Mouse (Mus musculus): ENCODE measurements around the gene Mrps11.

Gene Mrps11

DNA sequence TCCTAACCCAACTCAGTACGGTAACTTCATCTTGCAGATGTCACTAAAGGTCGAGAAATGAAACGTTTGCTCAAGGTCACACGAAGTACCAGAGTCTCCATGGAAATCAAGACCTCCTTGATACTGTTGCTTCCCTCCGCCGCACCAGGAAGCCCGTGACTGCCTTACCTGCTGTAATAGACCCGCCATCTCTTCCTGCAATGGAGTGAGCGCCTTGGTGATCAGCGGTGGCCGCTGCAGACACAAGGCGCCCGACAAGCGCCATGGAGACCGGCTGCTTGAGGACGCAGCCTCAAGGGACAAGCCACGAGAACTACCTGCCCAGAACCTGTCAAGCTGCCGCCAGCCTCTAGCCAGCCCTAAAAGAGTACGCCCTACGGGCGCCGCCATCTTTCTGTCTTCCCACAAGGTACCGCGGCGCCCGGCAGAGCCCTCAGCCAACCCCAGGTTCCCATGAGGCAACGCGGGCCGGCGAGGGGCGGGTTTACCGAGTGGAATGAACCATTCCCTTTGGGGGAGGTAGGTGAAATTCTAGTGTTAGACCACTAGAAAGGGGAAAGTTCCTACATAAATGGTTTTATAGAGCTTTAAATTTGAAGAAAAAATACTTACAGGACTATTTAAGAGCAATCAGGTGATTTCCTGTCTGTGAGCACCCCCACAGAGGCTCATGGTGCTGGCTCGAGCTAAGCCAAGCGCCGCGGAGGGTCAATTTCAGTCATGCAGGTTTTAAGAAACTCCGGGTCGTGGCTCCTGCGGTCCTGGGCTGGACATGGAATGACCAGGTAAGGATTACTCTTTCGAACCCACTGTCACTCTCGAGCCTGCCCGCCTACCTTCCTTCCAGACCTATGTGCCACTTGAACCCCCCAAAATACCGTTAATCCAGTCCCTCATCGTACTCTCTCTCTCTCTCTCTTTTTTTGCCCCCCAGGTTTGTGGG, at the start of gene Mrps11, which contains the start of gene Mrpl46:
Gene Mrps11 (plus strand): TSS at position 481 of the 943 bp plus-strand sequence.
Gene Mrpl46 (minus strand): TSS at position 893 of the 943 bp plus-strand sequence.
- DNase-seq, result peak; percentile 90 to 93

DNA sequence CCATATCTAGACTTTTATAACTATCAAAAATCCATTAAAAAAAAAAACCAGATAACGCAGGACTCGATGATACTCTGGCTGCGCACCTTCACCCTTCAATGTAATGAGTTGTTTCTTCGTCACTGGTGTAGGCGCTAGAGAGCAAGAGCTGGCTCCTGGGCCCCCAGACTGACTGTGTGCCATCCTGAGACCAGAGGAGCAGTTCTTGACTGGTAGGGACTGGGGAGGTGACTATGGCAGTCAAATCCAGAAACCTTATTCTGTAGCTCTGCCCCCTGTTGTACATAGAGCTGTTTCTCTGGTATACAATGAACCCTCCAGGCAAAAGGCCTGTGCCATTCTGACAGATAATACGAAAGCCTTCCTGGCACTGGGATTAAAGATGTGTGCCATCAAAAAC, 45.7 kb upstream of the Mrps11 start:
- no peak for DNase-seq

DNA sequence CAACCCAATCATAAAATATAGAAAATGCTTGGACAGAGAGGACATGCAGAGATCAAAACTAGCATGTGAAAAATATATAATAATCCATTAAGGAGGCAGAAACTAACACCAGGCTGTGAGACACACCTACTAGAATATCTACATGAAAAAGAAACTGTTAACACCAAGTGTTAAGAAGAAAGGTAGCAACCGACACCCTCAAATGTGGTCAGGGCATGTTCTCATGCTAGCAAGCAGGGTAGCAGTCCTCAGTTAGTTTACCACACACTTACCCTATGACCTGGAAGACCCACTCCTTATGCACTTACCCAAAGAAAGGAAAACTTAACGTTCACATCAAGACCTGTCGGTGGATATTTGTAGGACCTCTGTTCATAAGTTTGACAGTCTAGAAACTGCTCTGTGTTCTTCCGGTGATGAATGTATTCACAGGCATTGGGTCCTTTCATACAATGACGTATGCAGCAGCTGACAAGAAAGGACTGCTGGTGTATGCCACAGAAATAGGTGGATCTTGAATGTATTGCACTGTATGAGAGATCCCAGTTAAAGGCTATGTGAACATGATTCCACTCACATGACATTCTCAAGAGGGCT, 45.2 kb upstream of the Mrps11 start, which contains the start of gene Ntrk3:
Gene Ntrk3 (minus strand): TSS at position 399 of the 597 bp plus-strand sequence.
- no peak for DNase-seq

DNA sequence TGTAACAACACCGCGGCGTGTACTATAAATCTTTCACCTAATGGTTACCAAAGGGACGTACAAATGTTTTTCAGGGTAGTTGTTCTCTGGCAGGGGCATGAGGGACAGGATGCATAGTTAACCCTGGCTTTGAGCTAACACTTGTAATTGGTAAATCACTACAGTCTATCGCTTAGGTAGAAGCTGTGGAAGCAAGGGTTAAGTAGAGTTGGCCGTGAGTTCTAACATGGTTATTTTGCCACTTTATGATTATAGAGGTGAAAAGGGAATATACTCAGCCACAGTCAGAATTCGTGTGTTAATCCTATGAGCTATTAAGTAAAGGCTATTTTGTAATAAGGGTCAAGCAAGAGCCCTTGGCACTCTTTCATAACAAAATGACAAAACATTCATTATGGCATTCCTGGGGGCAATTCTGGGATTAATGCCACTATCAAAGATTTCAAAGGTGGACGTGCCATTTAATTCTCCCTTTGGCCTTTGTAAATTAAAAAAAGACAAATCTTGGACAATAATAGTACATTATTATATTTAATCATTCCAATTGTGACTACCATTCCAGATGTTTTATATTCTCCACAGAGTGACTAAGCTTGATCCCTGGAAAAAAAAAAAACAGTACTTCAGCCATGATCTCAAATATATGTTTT, 43.4 kb upstream of the Mrps11 start:
- no peak for DNase-seq

DNA sequence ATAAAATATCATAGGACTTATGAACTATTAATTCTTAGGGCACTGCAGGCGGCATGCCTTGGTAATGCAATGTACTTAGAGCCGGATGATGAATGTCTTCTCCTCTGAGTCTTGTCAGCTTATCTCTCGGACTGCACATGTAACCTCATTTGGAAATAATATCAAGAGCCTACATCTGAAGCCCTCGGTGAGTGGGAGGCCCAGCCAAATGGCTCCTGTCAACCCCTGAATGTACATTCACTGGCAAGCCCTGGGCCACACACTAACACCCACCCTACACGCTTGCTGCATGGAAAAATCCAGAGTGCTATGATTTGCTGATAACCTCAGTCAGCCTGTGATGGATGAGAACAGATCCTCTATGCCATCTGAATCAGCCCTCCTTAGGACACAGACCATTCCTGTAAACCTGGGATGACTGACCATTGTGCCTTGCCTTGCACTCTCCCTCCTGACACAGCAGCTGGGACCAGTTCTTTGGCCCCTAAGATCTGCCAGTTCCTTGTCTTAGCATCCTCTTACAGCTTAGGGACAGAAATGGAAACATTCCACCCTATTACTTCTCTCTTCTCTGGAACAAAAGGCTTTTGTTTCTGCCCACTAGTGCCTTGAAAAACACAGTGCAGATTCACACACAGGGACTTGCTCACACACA, 39.1 kb upstream of the Mrps11 start:
- no peak for DNase-seq

DNA sequence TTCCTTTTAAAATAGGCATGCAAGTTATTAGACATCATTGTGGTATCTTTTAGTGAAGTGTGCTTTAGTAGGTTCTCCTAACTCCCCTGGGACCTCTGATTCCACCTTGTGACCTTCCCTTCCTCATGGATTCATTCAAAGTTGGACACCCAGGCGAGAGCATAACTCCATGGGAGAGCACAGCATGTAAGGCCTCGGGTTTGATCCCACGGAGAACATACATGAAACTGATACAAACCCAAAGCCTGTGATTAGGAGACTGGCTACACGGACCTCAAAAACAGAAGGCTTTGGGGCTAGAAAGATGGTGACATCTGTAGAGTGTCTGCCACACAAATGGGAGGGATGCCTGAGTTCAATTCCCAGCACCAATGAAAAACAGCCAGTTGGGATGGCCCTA, 30.0 kb upstream of the Mrps11 start:
- no peak for DNase-seq

DNA sequence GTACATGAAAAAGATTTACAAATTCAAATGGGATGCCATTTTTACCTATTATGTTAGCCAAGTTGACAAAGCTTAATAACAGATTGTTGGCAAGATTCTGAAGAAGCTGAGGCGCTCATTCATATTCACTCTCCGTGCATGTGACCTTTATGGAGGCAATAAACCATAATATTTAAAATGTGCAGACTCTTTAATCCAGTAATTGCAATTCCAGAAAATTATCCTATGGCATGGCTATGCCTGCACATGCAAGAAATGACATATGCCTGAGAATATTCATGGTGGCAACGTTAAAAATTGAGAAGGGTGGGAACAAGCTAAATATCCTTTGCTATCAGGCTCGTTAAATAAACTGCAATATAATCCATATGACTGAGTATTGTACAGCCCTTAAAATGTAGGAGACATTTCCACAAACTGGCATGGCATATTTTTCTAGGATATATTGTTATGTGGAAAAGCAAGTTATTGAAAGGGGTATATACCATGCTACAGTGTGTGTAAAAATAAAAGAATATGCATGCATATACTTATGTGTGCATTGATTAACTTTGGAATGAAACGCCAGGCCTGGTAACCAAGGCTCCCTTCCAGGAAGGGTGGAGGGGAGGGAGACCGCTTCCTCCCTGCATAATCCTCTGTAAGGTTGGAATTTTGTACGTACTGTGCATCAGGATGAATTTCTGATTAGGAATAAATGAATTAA, 29.0 kb upstream of the Mrps11 start:
- no peak for DNase-seq

DNA sequence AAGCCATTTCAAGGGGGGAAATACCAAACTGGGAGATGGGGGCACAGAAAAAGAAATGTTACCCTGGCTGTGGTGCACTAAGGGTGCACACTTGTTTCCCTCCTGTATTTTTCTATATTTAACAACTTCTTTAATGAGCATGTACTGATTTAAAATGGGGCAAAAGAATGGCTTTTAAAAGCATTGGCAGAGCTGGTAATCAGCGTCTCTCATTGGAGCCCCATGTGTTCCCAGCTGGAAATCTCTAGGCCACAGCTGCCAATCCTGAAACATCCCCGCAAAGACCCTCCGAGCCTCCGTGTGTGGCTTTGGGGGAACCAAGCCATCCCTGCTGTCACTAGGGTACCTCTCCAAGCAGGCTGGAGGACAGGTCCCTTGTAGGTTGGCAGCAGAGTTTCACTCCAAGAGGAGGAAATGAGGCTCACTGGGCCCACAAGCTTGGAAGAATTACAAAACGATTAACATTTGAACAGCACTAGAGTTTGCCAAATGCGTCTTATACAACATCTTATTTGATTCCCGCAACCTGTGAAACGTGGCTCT, 28.4 kb upstream of the Mrps11 start:
- DNase-seq, result no peak

DNA sequence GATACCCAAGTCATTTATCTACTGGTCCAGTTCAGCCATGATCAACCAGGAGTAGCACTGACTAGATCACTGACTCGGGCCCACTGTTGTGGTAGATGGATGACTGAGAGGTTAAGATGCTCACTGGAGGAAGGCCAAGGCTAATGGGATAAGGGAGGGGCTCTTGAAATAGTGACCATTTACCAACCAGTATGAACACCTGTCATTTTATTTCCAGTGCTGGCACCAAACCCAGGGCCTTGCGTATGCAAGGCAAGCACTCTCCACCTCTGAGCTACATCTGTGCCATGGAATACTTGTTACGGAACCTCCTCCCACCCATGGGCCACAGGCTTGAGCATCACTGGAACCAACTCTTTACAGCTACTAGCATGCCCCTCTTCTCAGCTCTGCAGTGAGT, 19.1 kb upstream of the Mrps11 start:
- DNase-seq, result no peak

DNA sequence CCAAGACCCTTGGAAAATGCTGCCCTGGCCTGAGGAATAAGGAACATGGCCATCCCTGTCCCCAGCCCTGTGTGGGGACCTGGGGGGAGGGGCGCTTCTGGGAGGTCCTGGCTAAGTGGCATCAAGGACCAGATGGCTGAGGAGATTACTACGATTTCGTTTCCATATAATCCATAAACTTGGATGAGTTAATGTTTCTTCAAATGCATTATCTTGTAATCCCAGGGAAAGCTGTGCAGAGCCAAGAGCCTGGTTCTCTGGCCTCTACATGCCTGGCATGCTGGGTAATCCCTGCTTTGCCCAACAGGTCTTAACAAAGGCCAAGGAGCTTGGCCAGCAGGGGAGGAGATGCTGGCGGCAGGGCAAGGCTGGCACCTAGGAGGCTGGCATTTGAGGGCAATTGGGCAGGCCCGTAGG, 17.7 kb upstream of the Mrps11 start:
- DNase-seq, result no peak

DNA sequence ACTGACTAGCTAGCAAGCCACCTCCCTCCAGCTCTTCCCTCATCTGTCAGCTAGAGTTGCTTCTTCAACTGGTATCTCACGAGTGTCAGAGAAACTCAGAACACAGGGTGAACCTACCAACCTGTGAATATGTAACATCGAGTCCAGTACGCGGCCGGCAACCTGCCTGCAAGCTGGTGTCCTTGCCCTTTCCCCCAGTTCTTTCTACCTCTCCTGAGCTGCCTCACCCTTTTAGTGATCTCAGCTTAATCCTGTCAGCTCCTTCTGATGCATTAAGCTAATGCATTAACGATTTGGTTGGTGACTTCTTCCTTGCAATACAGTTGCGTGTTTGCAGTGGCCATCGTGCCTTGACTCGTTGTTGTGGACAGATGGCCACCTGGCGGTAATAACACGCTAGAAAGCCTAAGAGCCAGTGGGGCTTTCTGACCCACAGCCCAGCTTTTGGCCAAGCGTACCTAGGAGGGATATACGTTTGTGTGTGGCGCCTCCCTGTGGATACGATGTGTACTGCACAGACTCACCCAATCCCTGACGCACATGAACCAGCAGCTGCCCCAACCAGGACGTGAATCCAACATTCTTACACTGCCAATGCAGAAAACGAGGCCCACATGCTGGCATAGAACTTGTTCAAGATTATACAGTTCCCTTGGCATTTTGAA, 16.8 kb upstream of the Mrps11 start:
- DNase-seq, result peak; percentile 90 to 91

DNA sequence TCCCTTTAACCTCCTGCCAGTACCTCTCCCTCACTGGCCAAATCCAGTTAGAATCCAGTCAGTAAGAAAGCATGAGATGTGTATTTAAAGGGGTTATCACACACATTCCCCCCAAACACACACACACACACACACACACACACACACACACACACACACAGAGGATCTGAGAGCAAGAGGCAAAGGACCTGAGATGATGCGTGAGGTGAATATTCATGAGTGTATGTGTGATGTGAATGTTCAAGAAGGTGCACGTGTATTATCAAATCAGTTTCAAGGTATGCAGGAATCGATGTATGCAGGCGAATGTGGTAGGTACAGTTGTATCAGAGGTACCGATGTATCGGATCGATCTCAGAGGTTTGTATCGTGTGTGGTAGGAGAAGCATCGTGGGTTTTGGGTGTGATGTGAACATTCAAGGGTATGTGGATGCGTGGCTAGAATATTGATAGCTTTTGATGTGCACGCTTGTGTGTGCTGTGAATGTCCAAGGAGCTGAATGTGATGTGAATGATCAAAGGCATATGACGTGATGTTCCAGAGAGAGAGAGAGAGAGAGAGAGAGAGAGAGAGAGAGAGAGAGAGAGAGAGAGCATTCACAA, 14.9 kb upstream of the Mrps11 start:
- no peak for DNase-seq

DNA sequence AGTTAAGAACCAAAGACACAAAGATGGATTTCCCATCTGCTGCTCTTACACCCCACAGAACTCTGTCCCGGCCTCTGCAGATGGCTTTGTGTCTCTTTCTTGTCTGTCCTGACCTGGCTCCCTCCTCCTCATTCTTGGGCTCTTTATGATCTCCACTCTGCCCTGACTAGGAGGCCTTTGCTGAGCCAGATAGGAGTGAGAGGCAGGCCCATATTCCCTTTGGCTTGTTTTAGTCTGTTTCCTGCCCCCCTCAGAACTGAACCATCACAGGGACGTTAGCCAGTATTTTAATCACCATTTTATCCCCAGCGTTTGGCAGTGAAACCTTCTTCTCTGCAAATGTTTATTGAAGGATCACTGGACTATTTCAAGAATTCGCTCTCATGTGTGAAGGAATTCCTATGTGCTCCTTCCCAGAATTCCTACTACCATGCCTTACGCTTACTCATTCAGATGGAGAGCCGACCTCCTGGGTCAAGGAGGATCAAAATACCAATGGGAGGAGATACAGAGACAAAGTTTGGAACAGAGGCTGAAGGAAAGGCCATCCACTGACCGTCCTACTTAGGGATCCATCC, 13.8 kb upstream of the Mrps11 start:
- peak in 1 of 2 experiments; percentile 8 for DNase-seq

DNA sequence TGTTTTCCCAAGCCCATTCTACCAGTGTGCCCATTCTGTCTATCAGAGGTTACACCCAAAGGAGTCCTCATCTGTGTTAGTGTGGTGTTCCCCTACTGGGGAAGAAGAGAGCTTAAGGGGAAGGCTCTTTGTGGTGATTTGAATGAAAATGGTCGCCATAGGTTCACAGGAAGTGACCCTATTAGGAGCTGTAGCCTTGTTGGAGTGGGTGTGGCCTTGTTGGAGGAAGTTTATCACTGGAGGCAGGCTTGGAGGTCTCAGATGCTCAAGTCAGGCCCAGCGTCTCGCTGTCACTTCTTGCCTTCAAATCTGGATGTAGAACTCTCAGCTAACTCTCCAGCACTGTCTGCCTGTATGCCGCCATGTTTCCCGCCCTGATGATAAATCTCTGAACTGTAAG, 12.0 kb upstream of the Mrps11 start:
- no peak for DNase-seq

DNA sequence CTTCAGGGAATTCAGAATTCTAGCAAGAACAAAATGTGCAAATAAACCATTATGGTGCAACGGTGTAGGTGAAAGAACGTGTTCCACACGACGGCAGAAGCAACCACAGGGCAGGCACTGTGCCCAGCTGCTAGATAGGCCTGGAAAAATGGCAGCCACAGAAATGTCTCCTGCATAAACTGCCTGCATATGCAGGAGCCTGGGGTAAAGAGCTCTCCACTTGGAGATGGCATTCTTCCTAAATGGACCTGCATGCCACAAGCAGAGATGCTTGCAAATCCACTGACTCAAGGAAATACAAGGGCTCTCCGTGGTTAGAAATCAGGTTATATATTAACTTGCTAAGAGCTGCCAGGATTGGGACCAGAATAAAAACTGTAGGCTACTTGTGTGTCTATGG, 4.2 kb upstream of the Mrps11 start:
- DNase-seq, result no peak

DNA sequence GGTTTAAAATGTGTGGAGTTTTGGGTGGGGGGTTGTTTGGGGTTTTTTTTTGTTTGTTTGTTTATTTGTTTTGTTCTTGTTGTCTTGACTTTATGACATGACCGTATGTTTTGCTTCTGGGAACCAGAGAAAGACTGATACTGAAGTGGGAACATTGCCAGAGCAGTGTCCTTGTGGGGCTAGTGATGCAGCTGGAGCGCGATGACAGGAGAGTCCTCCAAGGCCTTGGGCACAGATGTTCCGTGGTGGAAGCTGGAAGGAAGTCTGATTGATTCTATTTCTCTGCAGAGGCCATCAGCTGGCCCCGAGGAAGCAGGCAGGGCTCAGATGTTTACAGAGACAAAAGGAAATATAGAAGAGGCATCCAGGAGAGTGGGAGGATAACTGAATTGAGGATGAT, 3.0 kb downstream of the Mrps11 start:
- no peak for DNase-seq

DNA sequence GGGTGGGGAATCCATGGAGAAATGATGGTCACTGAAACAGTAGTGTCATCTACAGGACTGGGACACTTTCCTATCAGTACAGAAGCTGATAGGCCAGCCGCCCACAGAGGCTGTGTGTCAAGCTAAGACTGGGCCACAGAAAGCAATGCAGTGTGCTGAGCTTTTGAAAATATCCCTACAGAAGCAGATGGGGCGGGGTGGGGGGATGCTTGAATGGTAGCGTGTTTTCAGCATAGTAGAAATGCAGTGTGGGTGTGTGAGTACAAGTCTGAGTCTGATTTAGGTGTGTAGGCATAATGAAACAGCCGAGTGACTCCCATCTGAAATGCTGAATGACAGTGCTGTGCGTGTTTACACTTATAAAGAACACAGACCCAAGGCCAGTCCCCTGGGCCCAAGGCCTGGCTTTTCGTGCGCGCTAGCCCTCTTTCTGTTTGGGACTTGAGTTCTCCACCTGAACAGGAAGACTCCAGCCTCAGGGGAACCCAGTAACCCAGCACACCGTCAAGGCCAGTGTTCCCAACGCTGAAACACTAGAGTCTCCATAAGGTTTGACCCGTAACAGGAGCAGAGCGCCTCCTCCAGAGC, 5.0 kb downstream of the Mrps11 start:
- DNase-seq, result no peak

DNA sequence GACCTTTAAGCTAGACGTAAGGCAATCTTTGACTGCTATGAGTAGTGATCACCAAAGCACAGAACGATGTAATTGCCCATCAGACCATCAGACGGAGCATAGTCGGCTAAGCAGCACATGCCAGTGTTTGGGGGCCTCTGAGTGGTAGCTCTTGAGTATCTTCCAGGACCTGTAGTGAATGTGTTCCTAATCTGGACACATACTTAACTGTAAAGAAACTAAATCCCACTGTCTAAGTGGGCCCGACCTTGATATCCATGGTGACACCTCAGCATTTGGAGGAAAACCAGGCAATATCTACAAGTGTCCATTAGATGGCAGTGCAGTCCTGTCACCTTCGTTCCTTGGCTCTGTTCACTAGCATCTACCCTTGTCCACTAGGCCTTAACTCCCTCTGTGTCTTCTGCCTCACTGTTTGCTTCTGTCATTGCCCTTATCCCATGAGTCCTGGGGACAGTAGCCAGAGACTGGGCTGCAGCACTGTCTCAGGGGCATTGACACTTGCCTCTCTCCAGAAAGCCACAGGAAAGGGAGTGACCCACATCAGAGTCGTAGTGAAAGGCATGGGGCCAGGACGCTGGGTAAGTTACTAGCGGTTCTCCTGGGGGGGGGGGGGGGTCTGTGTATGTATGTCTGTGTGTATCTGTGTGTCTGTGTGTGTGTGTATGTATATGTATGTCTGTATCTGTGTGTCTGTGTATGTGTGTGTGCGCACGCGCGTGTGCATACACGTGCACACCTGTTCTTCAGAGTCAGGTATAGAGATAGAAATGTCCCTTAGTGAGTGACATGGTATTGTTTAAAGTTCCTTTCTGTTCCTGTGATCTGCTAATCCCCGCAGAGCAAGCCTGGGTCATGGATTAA, 8.7 kb downstream of the Mrps11 start:
- DNase-seq, result peak; percentile 45 to 67

DNA sequence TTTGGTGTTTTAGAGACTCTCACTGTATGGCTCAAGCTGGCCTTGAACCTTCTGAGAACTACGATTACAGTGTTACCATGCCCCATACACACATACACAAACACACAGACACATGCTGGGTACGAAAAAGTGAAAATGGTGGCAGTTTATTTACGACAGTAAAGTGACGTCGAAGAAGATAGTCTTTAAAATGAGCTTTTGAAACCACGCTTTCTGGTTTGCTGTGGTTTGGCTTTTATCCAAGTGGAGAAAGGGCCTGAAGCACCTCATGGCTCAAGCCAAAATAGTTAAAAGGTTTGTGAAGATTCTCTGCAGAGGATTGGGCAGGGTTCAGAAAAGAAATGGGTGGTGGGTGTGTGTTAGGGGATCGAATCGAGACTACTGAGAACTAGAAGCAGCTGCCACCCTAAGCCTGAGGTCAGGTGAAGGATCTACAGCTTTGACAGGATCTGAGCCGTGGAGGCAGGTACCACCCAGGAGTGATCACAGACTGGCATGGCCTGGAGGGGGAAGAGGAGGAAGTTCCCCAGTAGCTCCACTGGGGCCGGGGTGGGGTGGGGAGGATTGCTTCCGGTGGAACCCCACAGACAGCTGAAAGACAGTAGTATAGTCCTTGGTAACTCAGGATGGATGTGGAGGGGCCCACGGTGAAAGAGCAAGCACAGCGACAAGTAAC, 11.1 kb downstream of the Mrps11 start:
- no peak for DNase-seq
